ENCODE assay signal across 8 mouse cellular contexts in the genomic region with DNA sequence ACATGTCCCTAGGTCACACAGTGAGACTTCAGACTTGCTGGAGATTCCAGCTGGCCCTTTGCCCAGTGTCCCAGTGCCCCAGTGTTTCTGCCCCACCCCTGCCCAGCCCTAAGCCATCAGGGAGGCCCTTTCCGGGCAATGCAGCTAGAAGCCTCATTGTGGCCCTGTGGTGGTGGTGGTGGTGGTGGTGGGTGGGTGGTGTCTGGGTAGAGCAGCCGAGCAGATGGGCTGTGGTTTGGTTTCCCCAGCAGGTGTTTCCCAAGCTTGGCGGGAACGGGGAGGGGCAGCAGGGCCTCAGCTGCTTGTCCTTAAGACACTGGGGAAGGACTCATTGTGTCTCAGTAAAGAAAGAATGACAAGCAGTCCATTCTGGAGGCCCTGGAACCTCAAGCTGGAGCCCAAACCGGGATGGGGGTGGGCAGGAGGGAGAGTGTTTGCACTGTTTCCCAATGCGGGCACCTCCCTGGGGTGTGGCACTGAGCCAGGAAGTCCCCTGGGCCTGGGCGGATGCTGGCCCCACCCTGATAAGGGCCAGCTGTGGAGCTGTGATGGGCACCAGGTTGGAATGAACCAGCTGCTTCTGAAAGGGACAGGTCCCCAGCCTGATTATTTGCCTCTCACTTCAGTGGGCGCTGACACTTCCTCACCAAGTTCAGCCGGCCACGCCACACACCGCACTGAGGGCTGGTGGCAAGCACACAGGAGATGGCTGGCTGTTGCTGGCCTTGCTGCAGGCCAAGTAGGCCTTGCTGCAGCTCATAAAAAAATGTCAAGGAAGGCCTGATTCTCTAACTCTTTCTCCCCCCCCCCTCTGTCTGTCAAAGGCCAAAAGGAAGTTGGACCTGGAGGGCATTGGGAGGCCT. TPM values are rescaled to one million over a fixed set of nuclear protein-coding genes. Genes with fewer than 3 reads are reported as not detected.
DNase-seq lines count a peak whose midpoint lies in the region; ATAC-seq and TF ChIP-seq lines count a peak whose summit lies in the region.

No protein-coding gene starts in this region.

- no peak for ATAC-seq in kidney, postnatal 0 days (replicated peaks; ENCODE audit: low FRiP score, low read depth)
- ATAC-seq in stomach, postnatal 0 days (ENCODE audit: low FRiP score, low TSS enrichment): peak; percentile 50

- no peaks in the 10 kb centered on the region for H3K27me3 ChIP-seq in kidney, postnatal 0 days (ENCODE audit: insufficient read depth, low read length)
- no peaks in the 10 kb centered on the region for H3K27me3 ChIP-seq in stomach, postnatal 0 days (ENCODE audit: control insufficient read depth, insufficient read depth, low read length)

- in situ Hi-C loops in ES-E14 (cut with MboI; ENCODE audit: low sequenced_read_pairs in 2 of 2, unreplicated experiment in 2 of 2): no loop called here

- intact Hi-C loops in left cerebral cortex, postnatal 25 days (cut with DNase I): no loop called here

- no peak for DNase-seq in ES-E14 (ENCODE audit: low read depth, low spot score)
- DNase-seq in heart, adult 8-10 months (ENCODE audit: low spot score): peak; percentile 29
- peak; percentile 20 for DNase-seq in kidney, postnatal 0 days (ENCODE audit: low spot score)
- peak; percentile 86 for DNase-seq in lung, postnatal 36 days
- DNase-seq in stomach, postnatal 0 days (ENCODE audit: low spot score): peak; percentile 88
- DNase-seq in left cerebral cortex, postnatal 25 days (ENCODE audit: low spot score in 2 of 2): no peak
- DNase-seq in cerebellum, adult 18-20 months: no peak

- no peak overlapping the region for H3K4me2 ChIP-seq in kidney, postnatal 0 days (ENCODE audit: low read length)
- no peak overlapping the region for H3K4me2 ChIP-seq in stomach, postnatal 0 days (replicated peaks; ENCODE audit: low read depth)

- H3K9ac ChIP-seq in ES-E14 (ENCODE audit: insufficient read depth, low read depth, low read length, poor library complexity, severe bottlenecking): peak overlapping the region; percentile 39; the same call in 1 of the 2 replicates
- H3K9ac ChIP-seq in kidney, postnatal 0 days (ENCODE audit: low read depth, low read length): 0 out of 2 replicates have a peak overlapping the region, but pooled peaks have one; percentile 14
- no peak overlapping the region for H3K9ac ChIP-seq in stomach, postnatal 0 days (ENCODE audit: low read length)

- no peak for TF ChIP-seq CTCF in bone marrow, adult 2 months (IDR thresholded peaks at IDR 0.05; ENCODE audit: control insufficient read depth, insufficient read depth, low read length)
- no peak for TF ChIP-seq CTCF in kidney, postnatal 0 days (IDR thresholded peaks at IDR 0.05; ENCODE audit: low read depth)
- no peak for TF ChIP-seq CTCF in stomach, postnatal 0 days (IDR thresholded peaks at IDR 0.05; ENCODE audit: low read depth)

- peaks cover 2% of the 10 kb centered on the region for H3K36me3 ChIP-seq in ES-E14 (ENCODE audit: control insufficient read depth, insufficient read depth, low read length, poor library complexity, severe bottlenecking)
- no peaks in the 10 kb centered on the region for H3K36me3 ChIP-seq in kidney, postnatal 0 days (ENCODE audit: insufficient read depth, low read length)
- no peaks in the 10 kb centered on the region for H3K36me3 ChIP-seq in stomach, postnatal 0 days (ENCODE audit: control insufficient read depth, insufficient read depth, low read length)

- no peak for TF ChIP-seq EP300 in stomach, postnatal 0 days (optimal IDR thresholded peaks at IDR 0.05)

- no peaks in the 10 kb centered on the region for H3K9me3 ChIP-seq in ES-E14 (ENCODE audit: control insufficient read depth, insufficient read depth, low read depth, low read length)
- H3K9me3 ChIP-seq in kidney, postnatal 0 days (replicated peaks; ENCODE audit: low read length): no peaks in the 10 kb centered on the region
- no peaks in the 10 kb centered on the region for H3K9me3 ChIP-seq in stomach, postnatal 0 days (ENCODE audit: control insufficient read depth, low read length)

- peaks cover 6 to 32% of the 10 kb centered on the region in 2 experiments for H3K4me1 ChIP-seq in ES-E14 (ENCODE audit: control insufficient read depth in 2 of 2, insufficient read depth in 2 of 2, low read length in 2 of 2, poor library complexity in 1 of 2)
- peaks cover 17% of the 10 kb centered on the region for H3K4me1 ChIP-seq in bone marrow, adult 2 months (ENCODE audit: control insufficient read depth, insufficient read depth, low read length)
- peaks cover 9% of the 10 kb centered on the region for H3K4me1 ChIP-seq in kidney, postnatal 0 days (replicated peaks; ENCODE audit: insufficient read depth, low read length)
- peaks cover 14% of the 10 kb centered on the region; the same call in 1 of the 2 replicates for H3K4me1 ChIP-seq in stomach, postnatal 0 days (replicated peaks; ENCODE audit: control insufficient read depth, insufficient read depth)

- TF ChIP-seq POLR2A in bone marrow, adult 2 months (IDR thresholded peaks at IDR 0.05; ENCODE audit: borderline replicate concordance, control insufficient read depth, low read depth, low read length): peak; percentile 98

- peak overlapping the region; percentile 46; the same call in 1 of the 2 replicates for H3K27ac ChIP-seq in ES-E14 (ENCODE audit: insufficient read depth, low read depth, low read length, poor library complexity, severe bottlenecking)
- H3K27ac ChIP-seq in bone marrow, adult 2 months (ENCODE audit: control insufficient read depth, insufficient read depth, low read depth, low read length, poor library complexity): peak overlapping the region; percentile 97
- peak overlapping the region; percentile 62; the same call in 1 of the 2 replicates for H3K27ac ChIP-seq in kidney, postnatal 0 days
- H3K27ac ChIP-seq in stomach, postnatal 0 days (replicated peaks): peak overlapping the region; percentile 65; the same call in 1 of the 2 replicates

- WGBS in bone marrow, adult 2 months: 2% methylated on average over 11 of the region's 11 CpGs
- WGBS in kidney, postnatal 0 days: 54% methylated on average over 11 of the region's 11 CpGs
- 37% methylated on average over 11 of the region's 11 CpGs for WGBS in stomach, postnatal 0 days

- H3K4me3 ChIP-seq in ES-E14 (ENCODE audit: insufficient read depth in 1 of 2, low read depth in 1 of 2, low read length in 2 of 2, poor library complexity in 1 of 2, severe bottlenecking in 1 of 2): peak overlapping the region; percentile 3 to 13; a peak in 1 of 4 replicates
- peak overlapping the region; percentile 49 for H3K4me3 ChIP-seq in bone marrow, adult 2 months (replicated peaks; ENCODE audit: control insufficient read depth, low read depth, low read length)
- H3K4me3 ChIP-seq in kidney, postnatal 0 days (replicated peaks; ENCODE audit: low read depth, low read length): no peak overlapping the region
- no peak overlapping the region for H3K4me3 ChIP-seq in stomach, postnatal 0 days (ENCODE audit: low read depth, low read length)

TF ChIP-seq in ES-E14, 5 proteins besides CTCF, POLR2A, EP300 and RAD21:
- TF ChIP-seq HCFC1 (IDR thresholded peaks at IDR 0.05; ENCODE audit: borderline replicate concordance, insufficient read depth, low read length) (no peak), CHD2 (IDR thresholded peaks at IDR 0.05; ENCODE audit: low read depth, low read length) (no peak), ZNF384 (IDR thresholded peaks at IDR 0.05; ENCODE audit: low read depth, low read length) (no peak), MAFK (IDR thresholded peaks at IDR 0.05; ENCODE audit: insufficient read depth, low read depth, low read length) (no peak), ZC3H11A (IDR thresholded peaks at IDR 0.05; ENCODE audit: borderline replicate concordance, low read depth, low read length) (no peak)

RNA-seq across cellular contexts. Expression of a gene that starts 5.6 kb away (rescaled TPM):
- 7.5 and 9.8 TPM in 2 replicates for total RNA-seq in ES-E14 (2012; rRNA removed)
- 146 and 157 TPM in 2 replicates for polyA plus RNA-seq in bone marrow, adult 2 months (2011; ENCODE audit: insufficient read depth, insufficient read length, low replicate concordance, missing spikeins)
- 1 to 10 TPM in 1 of 4 experiments, under 1 TPM in 3; 0.38 to 2.1 (median 0.59) TPM for total RNA-seq in heart, adult 8-10 months (2022)
- 3.2 and 3.8 TPM in 2 replicates for polyA plus RNA-seq in kidney, postnatal 0 days (2015; fragmentation: Nextera tagmentation; extraction: Ambion mirVana)
- polyA plus RNA-seq in stomach, postnatal 0 days (2015; fragmentation: Nextera tagmentation; extraction: Ambion mirVana): 0.91 and 1.5 TPM in 2 replicates
- total RNA-seq in left cerebral cortex, postnatal 25 days (2021): 1 to 10 TPM in 1 of 2 experiments, under 1 TPM in 1; 0.66 to 1.2 TPM

RNA-seq across cellular contexts. Expression of a gene that starts 28.3 kb away (rescaled TPM):
- total RNA-seq in ES-E14 (2012; rRNA removed): 4.7 and 8.1 TPM in 2 replicates
- polyA plus RNA-seq in bone marrow, adult 2 months (2011; ENCODE audit: insufficient read depth, insufficient read length, low replicate concordance, missing spikeins): 0.23 and 0.60 TPM in 2 replicates
- 10 to 100 TPM in 1 of 4 experiments, 1 to 10 TPM in 3; 6.8 to 12.6 (median 9.1) TPM for total RNA-seq in heart, adult 8-10 months (2022)
- 2.7 and 3.0 TPM in 2 replicates for polyA plus RNA-seq in kidney, postnatal 0 days (2015; fragmentation: Nextera tagmentation; extraction: Ambion mirVana)
- polyA plus RNA-seq in stomach, postnatal 0 days (2015; fragmentation: Nextera tagmentation; extraction: Ambion mirVana): 1.6 and 1.9 TPM in 2 replicates
- 1 to 10 TPM; 3.1 to 3.2 TPM for total RNA-seq in left cerebral cortex, postnatal 25 days (2021)

RNA-seq across cellular contexts. Expression of a gene that starts 34.5 kb away (rescaled TPM):
- total RNA-seq in ES-E14 (2012; rRNA removed): 78.8 and 126 TPM in 2 replicates
- 14.5 and 33.8 TPM in 2 replicates for polyA plus RNA-seq in bone marrow, adult 2 months (2011; ENCODE audit: insufficient read depth, insufficient read length, low replicate concordance, missing spikeins)
- 10 to 100 TPM; 41.4 to 71.3 (median 61.6) TPM for total RNA-seq in heart, adult 8-10 months (2022)
- 764 and 829 TPM in 2 replicates for polyA plus RNA-seq in kidney, postnatal 0 days (2015; fragmentation: Nextera tagmentation; extraction: Ambion mirVana)
- polyA plus RNA-seq in stomach, postnatal 0 days (2015; fragmentation: Nextera tagmentation; extraction: Ambion mirVana): 201 and 224 TPM in 2 replicates
- total RNA-seq in left cerebral cortex, postnatal 25 days (2021): 10 to 100 TPM; 37.5 to 39.2 TPM

Comparison
In these comparisons a context has a peak if more than half of its experiments do, and no peak if none do; other contexts are left out.
1. DNase-seq: peak in heart, adult 8-10 months (single experiment), kidney, postnatal 0 days (single experiment), lung, postnatal 36 days (single experiment) and stomach, postnatal 0 days (single experiment); none in ES-E14 (single experiment), left cerebral cortex, postnatal 25 days (0 of 2) and cerebellum, adult 18-20 months (0 of 2).
2. H3K27ac ChIP-seq: peak in every context shown above with its lines; median percentile 97 in bone marrow, adult 2 months; 65 in stomach, postnatal 0 days; 62 in kidney, postnatal 0 days; 46 in ES-E14.
3. H3K4me3 ChIP-seq: peak in ES-E14 (2 of 2) and bone marrow, adult 2 months (single experiment); none in kidney, postnatal 0 days (single experiment) and stomach, postnatal 0 days (single experiment).